Mouse (Mus musculus) thymus, postnatal 36 days (tissue): Measurements from ENCODE around the gene Dhdh.
A peak's percentile ranks its signal among the peaks of the same experiment; 100 is the strongest.
"Not testable (repeated sequence)": the region's sequence is repeated elsewhere in the genome, so short reads cannot be mapped to it uniquely, and the experiment has no call there.

Experiments
- DNase-seq, 2 experiments: peaks; one replicate each; pipeline ENCODE4 v3.0.0; 2022; ENCODE audit warnings: mixed read lengths in 2 of 2

The Dhdh gene

GRCm38 (mm10) chr7:45470869-45471268 lies 17.7 kb downstream of the Dhdh start:
- DNase-seq = peak; percentile 54 to 72

GRCm38 (mm10) chr7:45467090-45467670 lies 21.4 kb downstream of the Dhdh start:
- DNase-seq = no peak

GRCm38 (mm10) chr7:45466283-45467089 lies 22.1 kb downstream of the Dhdh start, which contains the start of gene Bax:
Gene Bax (minus strand): TSS chr7:45466898.
- peak; percentile 87 to 90 for DNase-seq

GRCm38 (mm10) chr7:45465549-45465948 lies 23.1 kb downstream of the Dhdh start:
- peak; percentile 16 to 40 for DNase-seq

GRCm38 (mm10) chr7:45465112-45465511 lies 23.5 kb downstream of the Dhdh start:
- DNase-seq = no peak

- DNase-seq = no peak
Measured at GRCm38 (mm10) chr7:45463987-45464778, 24.4 kb downstream of the Dhdh start.

- not testable (repeated sequence) for DNase-seq
Measured at GRCm38 (mm10) chr7:45462868-45463267, 25.7 kb downstream of the Dhdh start.

GRCm38 (mm10) chr7:45462325-45462724 lies 26.3 kb downstream of the Dhdh start:
- no peak for DNase-seq

- DNase-seq = no peak
Measured at GRCm38 (mm10) chr7:45461781-45462180, 26.8 kb downstream of the Dhdh start.

- no peak for DNase-seq
Measured at GRCm38 (mm10) chr7:45461326-45461725, 27.3 kb downstream of the Dhdh start.

- peak; percentile 29 to 56 for DNase-seq
Measured at GRCm38 (mm10) chr7:45460860-45461314, 27.7 kb downstream of the Dhdh start.

- no peak for DNase-seq
Measured at GRCm38 (mm10) chr7:45460377-45460776, 28.2 kb downstream of the Dhdh start.

- peak; percentile 93 to 97 for DNase-seq
Measured at GRCm38 (mm10) chr7:45459564-45460140, 29.0 kb downstream of the Dhdh start, which contains the start of gene Ftl1. Gene Ftl1 (minus strand): TSS chr7:45459884.

GRCm38 (mm10) chr7:45458748-45459563 lies 29.6 kb downstream of the Dhdh start:
- peak; percentile 85 to 86 for DNase-seq

- no peak for DNase-seq
Measured at GRCm38 (mm10) chr7:45457204-45458060, 31.2 kb downstream of the Dhdh start.

GRCm38 (mm10) chr7:45456721-45457203 lies 31.8 kb downstream of the Dhdh start:
- DNase-seq = no peak

- no peak for DNase-seq
Measured at GRCm38 (mm10) chr7:45455932-45456696, 32.5 kb downstream of the Dhdh start.

- DNase-seq = no peak
Measured at GRCm38 (mm10) chr7:45454971-45455370, 33.6 kb downstream of the Dhdh start.

- peak; percentile 77 to 81 for DNase-seq
Measured at GRCm38 (mm10) chr7:45451344-45451982, 37.1 kb downstream of the Dhdh start.
